Mouse (Mus musculus): ENCODE measurements around the gene Rnf114. TPM values are rescaled to one million over a fixed set of nuclear protein-coding genes. Genes with fewer than 3 reads are reported as not detected.
A peak's percentile ranks its signal among the peaks of the same experiment; 100 is the strongest.

The Rnf114 gene
- 44.3 and 55.0 TPM in 2 replicates for total RNA-seq (2014; rRNA removed)
- polyA plus RNA-seq (2012; rRNA removed) = 71.0 and 71.9 TPM in 2 replicates

GRCm38 (mm10) chr2:167491757-167492708 is at the start of gene Rnf114:
Rnf114 (plus strand) TSS chr2:167492645.
- TF ChIP-seq POLR2A (IDR thresholded peaks at IDR 0.05; ENCODE audit: extremely low read depth, insufficient read depth, low read length) = no peak
- no peak for TF ChIP-seq CTCF (IDR thresholded peaks at IDR 0.05; ENCODE audit: low read depth, low read length)
- Histone ChIP-seq H3K36me3 (ENCODE audit: control insufficient read depth, insufficient read depth, low read length) (no peaks in the 10 kb centered on the region), H3K27me3 (ENCODE audit: control insufficient read depth, insufficient read depth, low read length) (no peaks in the 10 kb centered on the region), H3K27ac (replicated peaks; ENCODE audit: insufficient read depth, low read depth, low read length) (peak within 1 kb of the TSS; percentile 84), H3K79me2 (ENCODE audit: control insufficient read depth, insufficient read depth, low read length) (peaks cover 28% of the 10 kb centered on the region; the same call in 1 of the 2 replicates), H3K4me3 (ENCODE audit: insufficient read depth, low read depth, low read length) (peak within 1 kb of the TSS; percentile 70), H3K9ac (ENCODE audit: low read depth, low read length) (peak within 1 kb of the TSS; percentile 77), H3K4me1 (ENCODE audit: control insufficient read depth, insufficient read depth, low read length) (peaks cover 14% of the 10 kb centered on the region)
- no peak for DNase-seq (ENCODE audit: extremely low read depth, low read depth, low spot score)
- 2% methylated on average over 52 of the region's 52 CpGs for WGBS

- H3K9ac ChIP-seq (ENCODE audit: low read depth, low read length) = no peak overlapping the region
- no peak overlapping the region for H3K27ac ChIP-seq (replicated peaks; ENCODE audit: insufficient read depth, low read depth, low read length)
- H3K27me3 ChIP-seq (ENCODE audit: control insufficient read depth, insufficient read depth, low read length) = no peaks in the 10 kb centered on the region
- no peaks in the 10 kb centered on the region for H3K4me1 ChIP-seq (ENCODE audit: control insufficient read depth, insufficient read depth, low read length)
- WGBS = 98% methylated on average over 4 of the region's 4 CpGs
- no peak for DNase-seq (ENCODE audit: extremely low read depth, low read depth, low spot score)
- TF ChIP-seq CTCF (IDR thresholded peaks at IDR 0.05; ENCODE audit: low read depth, low read length) (no peak), POLR2A (IDR thresholded peaks at IDR 0.05; ENCODE audit: extremely low read depth, insufficient read depth, low read length) (no peak)
- H3K36me3 ChIP-seq (ENCODE audit: control insufficient read depth, insufficient read depth, low read length) = peaks cover 24% of the 10 kb centered on the region
- no peak overlapping the region for H3K4me3 ChIP-seq (ENCODE audit: insufficient read depth, low read depth, low read length)
- no peaks in the 10 kb centered on the region for H3K79me2 ChIP-seq (ENCODE audit: control insufficient read depth, insufficient read depth, low read length)
Observed at GRCm38 (mm10) chr2:167443411-167444193, 48.8 kb upstream of the Rnf114 start.

- Histone ChIP-seq H3K27me3 (ENCODE audit: control insufficient read depth, insufficient read depth, low read length) (no peaks in the 10 kb centered on the region), H3K9ac (ENCODE audit: low read depth, low read length) (no peak overlapping the region), H3K79me2 (ENCODE audit: control insufficient read depth, insufficient read depth, low read length) (no peaks in the 10 kb centered on the region), H3K36me3 (ENCODE audit: control insufficient read depth, insufficient read depth, low read length) (peaks cover 20% of the 10 kb centered on the region), H3K4me1 (ENCODE audit: control insufficient read depth, insufficient read depth, low read length) (no peaks in the 10 kb centered on the region), H3K27ac (replicated peaks; ENCODE audit: insufficient read depth, low read depth, low read length) (no peak overlapping the region), H3K4me3 (ENCODE audit: insufficient read depth, low read depth, low read length) (no peak overlapping the region)
- WGBS = 80% methylated on average over 20 of the region's 20 CpGs
- no peak for TF ChIP-seq CTCF (IDR thresholded peaks at IDR 0.05; ENCODE audit: low read depth, low read length)
- no peak for TF ChIP-seq POLR2A (IDR thresholded peaks at IDR 0.05; ENCODE audit: extremely low read depth, insufficient read depth, low read length)
- DNase-seq (ENCODE audit: extremely low read depth, low read depth, low spot score) = no peak
Observed at GRCm38 (mm10) chr2:167445911-167446780, 46.3 kb upstream of the Rnf114 start.

GRCm38 (mm10) chr2:167447207-167447606 is 45.2 kb upstream of the Rnf114 start:
- no peak overlapping the region for H3K4me3 ChIP-seq (ENCODE audit: insufficient read depth, low read depth, low read length)
- H3K79me2 ChIP-seq (ENCODE audit: control insufficient read depth, insufficient read depth, low read length) = no peaks in the 10 kb centered on the region
- H3K36me3 ChIP-seq (ENCODE audit: control insufficient read depth, insufficient read depth, low read length) = peaks cover 18% of the 10 kb centered on the region
- DNase-seq (ENCODE audit: extremely low read depth, low read depth, low spot score) = no peak
- no peaks in the 10 kb centered on the region for H3K4me1 ChIP-seq (ENCODE audit: control insufficient read depth, insufficient read depth, low read length)
- H3K27me3 ChIP-seq (ENCODE audit: control insufficient read depth, insufficient read depth, low read length) = no peaks in the 10 kb centered on the region
- WGBS = 97% methylated on average over 7 of the region's 7 CpGs
- TF ChIP-seq POLR2A (IDR thresholded peaks at IDR 0.05; ENCODE audit: extremely low read depth, insufficient read depth, low read length) (no peak), CTCF (IDR thresholded peaks at IDR 0.05; ENCODE audit: low read depth, low read length) (no peak)
- no peak overlapping the region for H3K27ac ChIP-seq (replicated peaks; ENCODE audit: insufficient read depth, low read depth, low read length)
- no peak overlapping the region for H3K9ac ChIP-seq (ENCODE audit: low read depth, low read length)

GRCm38 (mm10) chr2:167447629-167448028 is 44.8 kb upstream of the Rnf114 start:
- 96% methylated on average over 8 of the region's 8 CpGs for WGBS
- TF ChIP-seq CTCF (IDR thresholded peaks at IDR 0.05; ENCODE audit: low read depth, low read length) (no peak), POLR2A (IDR thresholded peaks at IDR 0.05; ENCODE audit: extremely low read depth, insufficient read depth, low read length) (no peak)
- H3K36me3 ChIP-seq (ENCODE audit: control insufficient read depth, insufficient read depth, low read length) = peaks cover 16% of the 10 kb centered on the region
- no peaks in the 10 kb centered on the region for H3K79me2 ChIP-seq (ENCODE audit: control insufficient read depth, insufficient read depth, low read length)
- H3K4me3 ChIP-seq (ENCODE audit: insufficient read depth, low read depth, low read length) = no peak overlapping the region
- DNase-seq (ENCODE audit: extremely low read depth, low read depth, low spot score) = no peak
- H3K9ac ChIP-seq (ENCODE audit: low read depth, low read length) = no peak overlapping the region
- no peaks in the 10 kb centered on the region for H3K27me3 ChIP-seq (ENCODE audit: control insufficient read depth, insufficient read depth, low read length)
- H3K27ac ChIP-seq (replicated peaks; ENCODE audit: insufficient read depth, low read depth, low read length) = no peak overlapping the region
- H3K4me1 ChIP-seq (ENCODE audit: control insufficient read depth, insufficient read depth, low read length) = no peaks in the 10 kb centered on the region
